Mouse (Mus musculus): ENCODE data around the gene Pram1. TPM values are rescaled to one million over a fixed set of nuclear protein-coding genes. Genes with fewer than 3 reads are reported as not detected.

Pram1 gene
- polyA plus RNA-seq, 1 experiment, result 0.42 TPM

DNA sequence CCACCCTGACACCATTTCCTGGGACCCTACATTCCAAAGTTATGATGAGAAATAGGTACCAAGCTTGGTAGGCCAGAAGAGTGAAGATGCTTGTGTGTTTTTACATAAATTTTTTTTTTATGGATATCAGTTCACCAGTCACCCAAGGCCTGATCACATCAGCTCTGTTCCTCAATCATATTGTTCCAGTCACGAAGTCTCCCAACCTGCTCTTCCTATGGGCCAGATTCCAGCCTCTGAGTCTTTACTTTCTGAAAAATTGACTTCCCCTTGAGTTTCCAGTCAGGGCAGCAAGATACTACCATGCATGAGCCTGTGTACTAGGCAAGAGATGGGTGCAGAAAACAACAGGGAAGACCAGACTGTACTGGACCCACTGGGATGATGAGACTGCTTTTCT lies 48.9 kb downstream of the Pram1 start, which contains the start of gene Hnrnpm:
Gene Hnrnpm (minus strand): TSS at position 101 of the 400 bp plus-strand sequence.
- no peak for TF ChIP-seq POLR2A (IDR thresholded peaks at IDR 0.05; ENCODE audit: extremely low read depth, insufficient read depth, low read length)
- TF ChIP-seq CTCF (IDR thresholded peaks at IDR 0.05; ENCODE audit: extremely low read depth, insufficient read depth, low read length), result no peak
- no peak within 1 kb of the TSS for H3K27ac ChIP-seq (ENCODE audit: insufficient read depth, low read length)
- peaks cover 6% of the 10 kb centered on the region; the same call in 1 of the 2 replicates for H3K4me1 ChIP-seq (ENCODE audit: control insufficient read depth, insufficient read depth, low read length)
- H3K4me3 ChIP-seq (ENCODE audit: insufficient read depth, low read length), result peak within 1 kb of the TSS; percentile 58; the same call in 1 of the 2 replicates

Other genes starting within 250 kb of the Pram1 start
- 9.4 and 9.7 TPM in 2 replicates for gene Zfp101, start 243.4 kb upstream of the Pram1 start, polyA plus RNA-seq (2012; rRNA removed)
- 0.40 and 0.50 TPM in 2 replicates for gene Actl9, start 205.2 kb upstream of the Pram1 start, polyA plus RNA-seq (2012; rRNA removed)
- gene Adamts10, start 113.9 kb upstream of the Pram1 start, polyA plus RNA-seq (2012; rRNA removed), result 47.2 and 50.7 TPM in 2 replicates
- gene Myo1f, start 82.3 kb upstream of the Pram1 start, polyA plus RNA-seq (2012; rRNA removed), result 2.4 and 2.5 TPM in 2 replicates
- 77.4 and 79.6 TPM in 2 replicates for gene Zfp414, start 9.0 kb upstream of the Pram1 start, polyA plus RNA-seq (2012; rRNA removed)
- gene Hnrnpm, start 48.8 kb downstream of the Pram1 start, polyA plus RNA-seq (2012; rRNA removed), result 146 and 158 TPM in 2 replicates
- 127 and 137 TPM in 2 replicates for gene March2, start 80.6 kb downstream of the Pram1 start, polyA plus RNA-seq (2012; rRNA removed)
- 470 and 487 TPM in 2 replicates for gene Rab11b, start 122.5 kb downstream of the Pram1 start, polyA plus RNA-seq (2012; rRNA removed)
- gene Angptl4, start 143.8 kb downstream of the Pram1 start, polyA plus RNA-seq (2012; rRNA removed), result 2.4 and 2.9 TPM in 2 replicates
- gene Kank3, start 172.5 kb downstream of the Pram1 start, polyA plus RNA-seq (2012; rRNA removed), result 59.0 and 69.7 TPM in 2 replicates
- gene Rps28, start 186.5 kb downstream of the Pram1 start, polyA plus RNA-seq (2012; rRNA removed), result 587 and 641 TPM in 2 replicates
- gene Ndufa7, start 186.5 kb downstream of the Pram1 start, polyA plus RNA-seq (2012; rRNA removed), result 304 and 328 TPM in 2 replicates
- 30.0 and 33.0 TPM in 2 replicates for gene Cd320, start 205.0 kb downstream of the Pram1 start, polyA plus RNA-seq (2012; rRNA removed)
- not detected in 2 replicates for gene Gm7029, start 235.8 kb downstream of the Pram1 start, polyA plus RNA-seq (2012; rRNA removed)